8 mouse cellular contexts compared by ENCODE assay signal in genomic region chr12:80642725-80643692, GRCm38 (mm10). TPM values are rescaled to one million over a fixed set of nuclear protein-coding genes. Genes with fewer than 3 reads are reported as not detected.
DNase-seq lines count a peak whose midpoint lies in the region; ATAC-seq and TF ChIP-seq lines count a peak whose summit lies in the region.

No protein-coding gene starts in this region.

- 2% methylated on average over 47 of the region's 48 CpGs for WGBS in liver, embryonic 11.5 days

- H3K9me3 ChIP-seq in liver, embryonic 11.5 days (ENCODE audit: control insufficient read depth, low read length) = no peaks in the 10 kb centered on the region

- no peak for TF ChIP-seq POLR2A in myocyte (IDR thresholded peaks at IDR 0.05; ENCODE audit: insufficient read length, low read depth)

- peak overlapping the region; percentile 89 for H3K27ac ChIP-seq in liver, embryonic 11.5 days (ENCODE audit: low read depth, low read length)

- H3K9ac ChIP-seq in liver, embryonic 11.5 days (ENCODE audit: low read depth, low read length) = peak overlapping the region; percentile 99

- H3K79me2 ChIP-seq in myocyte (ENCODE audit: control insufficient read depth, insufficient read depth) = peaks cover 83% of the 10 kb centered on the region

- H3ac ChIP-seq in myocyte (ENCODE audit: control insufficient read depth, insufficient read length) = peak overlapping the region; percentile 46

- peaks cover 25% of the 10 kb centered on the region for H3K4me1 ChIP-seq in liver, embryonic 11.5 days (replicated peaks; ENCODE audit: control insufficient read depth, insufficient read depth, low read length)

- peak overlapping the region; percentile 97 for H3K4me3 ChIP-seq in liver, embryonic 11.5 days (ENCODE audit: low read depth, low read length)
- peak overlapping the region; percentile 87 for H3K4me3 ChIP-seq in myocyte

- peak; percentile 80 for DNase-seq in CD4-positive, CD25-positive, alpha-beta regulatory T cell, adult 2 months (ENCODE audit: low read depth, low spot score)
- peak; percentile 35 for DNase-seq in adrenal gland, adult 8-10 months
- peak; percentile 66 for DNase-seq in embryo, embryonic 11 days
- DNase-seq in heart, adult 18-20 months = peak; percentile 17 to 55
- DNase-seq in kidney, adult 11 months = peak; percentile 38
- peak; percentile 83 for DNase-seq in liver, embryonic 11.5 days (ENCODE audit: low spot score)
- peak; percentile 82 for DNase-seq in testis, postnatal 10 days (ENCODE audit: low spot score)

- no peaks in the 10 kb centered on the region for H3K27me3 ChIP-seq in liver, embryonic 11.5 days (replicated peaks; ENCODE audit: control insufficient read depth, insufficient read depth, low read length)
- no peaks in the 10 kb centered on the region for H3K27me3 ChIP-seq in myocyte (ENCODE audit: control insufficient read depth, insufficient read depth, insufficient read length)

- H3K36me3 ChIP-seq in liver, embryonic 11.5 days (ENCODE audit: control insufficient read depth, insufficient read depth, low read length) = peaks cover 17% of the 10 kb centered on the region
- H3K36me3 ChIP-seq in myocyte (ENCODE audit: control insufficient read depth, insufficient read depth) = peaks cover 37% of the 10 kb centered on the region

- ATAC-seq in liver, embryonic 11.5 days (replicated peaks; ENCODE audit: low FRiP score) = peak; percentile 45

- peak overlapping the region; percentile 78 for H3K4me2 ChIP-seq in liver, embryonic 11.5 days
- peak overlapping the region; percentile 58 for H3K4me2 ChIP-seq in myocyte (ENCODE audit: low read depth)

TF ChIP-seq in myocyte, 11 proteins besides CTCF, POLR2A, EP300 and RAD21:
- TF ChIP-seq POLR2AphosphoS2 (IDR thresholded peaks at IDR 0.05; ENCODE audit: insufficient read length, low read depth) (no peak), E2F4 (IDR thresholded peaks at IDR 0.05; ENCODE audit: insufficient read depth) (no peak), CEBPB (IDR thresholded peaks at IDR 0.05; ENCODE audit: insufficient read depth, poor library complexity, severe bottlenecking) (no peak), TCF3 (IDR thresholded peaks at IDR 0.05; ENCODE audit: insufficient read length, low read depth) (no peak), SRF (IDR thresholded peaks at IDR 0.05; ENCODE audit: control insufficient read depth, insufficient read length, low read depth) (no peak), MYOD1 (IDR thresholded peaks at IDR 0.05; ENCODE audit: control insufficient read depth in 1 of 3, insufficient read length in 2 of 3, low read depth in 2 of 3) (no peak), MAX (IDR thresholded peaks at IDR 0.05; ENCODE audit: low read depth) (no peak), REST (IDR thresholded peaks at IDR 0.05; ENCODE audit: insufficient read depth, insufficient read length) (no peak), MYOG (IDR thresholded peaks at IDR 0.05; ENCODE audit: control insufficient read depth in 1 of 3, insufficient read depth in 1 of 3, insufficient read length in 2 of 3, low read depth in 2 of 3) (no peak), TCF12 (IDR thresholded peaks at IDR 0.05; ENCODE audit: insufficient read depth, poor library complexity, severe bottlenecking) (no peak), USF1 (IDR thresholded peaks at IDR 0.05; ENCODE audit: low read depth) (no peak)

RNA-seq across cellular contexts. Expression of gene Slc39a9, which starts 0.7 kb away (rescaled TPM):
- total RNA-seq in adrenal gland, adult 8-10 months (2022) = 10 to 100 TPM; 50.0 to 60.0 (median 55.6) TPM
- 10 to 100 TPM; 15.3 to 18.3 TPM for total RNA-seq in heart, adult 18-20 months (2021)
- polyA plus RNA-seq in liver, embryonic 11.5 days (2014; fragmentation: Nextera tagmentation; extraction: Ambion mirVana) = 21.4 and 25.1 TPM in 2 replicates
- 16.6 TPM for polyA plus RNA-seq in myocyte (2012; fragmentation: generic; extraction: Trizol)

RNA-seq across cellular contexts. Expression of gene Erh, which starts 1.1 kb away (rescaled TPM):
- total RNA-seq in adrenal gland, adult 8-10 months (2022) = 10 to 100 TPM; 31.4 to 52.6 (median 43.5) TPM
- 10 to 100 TPM; 25.2 to 26.9 TPM for total RNA-seq in heart, adult 18-20 months (2021)
- 304 and 308 TPM in 2 replicates for polyA plus RNA-seq in liver, embryonic 11.5 days (2014; fragmentation: Nextera tagmentation; extraction: Ambion mirVana)
- polyA plus RNA-seq in myocyte (2012; fragmentation: generic; extraction: Trizol) = 164 TPM

RNA-seq across cellular contexts. Expression of gene Plekhd1, which starts 49.4 kb away (rescaled TPM):
- under 1 TPM in 1 of 4 experiments, not detected in 3; 0.07 TPM for total RNA-seq in adrenal gland, adult 8-10 months (2022)
- total RNA-seq in heart, adult 18-20 months (2021) = under 1 TPM in 1 of 2 experiments, not detected in 1; 0.20 TPM
- 0.70 and 1.1 TPM in 2 replicates for polyA plus RNA-seq in liver, embryonic 11.5 days (2014; fragmentation: Nextera tagmentation; extraction: Ambion mirVana)
- not detected for polyA plus RNA-seq in myocyte (2012; fragmentation: generic; extraction: Trizol)

Comparison
In these comparisons a context has a peak if more than half of its experiments do, and no peak if none do; other contexts are left out.
1. Peak in every context shown above with its lines: DNase-seq, ATAC-seq, H3K4me3 ChIP-seq and H3K27ac ChIP-seq.